Mouse (Mus musculus): Measurements from ENCODE around the gene Sema4a. TPM values are rescaled to one million over a fixed set of nuclear protein-coding genes. Genes with fewer than 3 reads are reported as not detected.
A peak's percentile ranks its signal among the peaks of the same experiment; 100 is the strongest.

Sema4a gene
- polyA plus RNA-seq, 1 experiment: 68.9 TPM

- TF ChIP-seq POLR2A (IDR thresholded peaks at IDR 0.05; ENCODE audit: extremely low read depth, insufficient read depth, low read length): no peak
- TF ChIP-seq CTCF (IDR thresholded peaks at IDR 0.05; ENCODE audit: extremely low read depth, insufficient read depth, low read length): no peak
- Histone ChIP-seq H3K27ac (ENCODE audit: insufficient read depth, low read length) (no peak overlapping the region), H3K4me1 (ENCODE audit: control insufficient read depth, insufficient read depth, low read length) (peaks cover 5% of the 10 kb centered on the region; the same call in 1 of the 2 replicates), H3K4me3 (ENCODE audit: insufficient read depth, low read length) (peak overlapping the region; percentile 27; the same call in 1 of the 2 replicates)
These were observed 953 bp downstream of the Sema4a start for GRCm38 (mm10) chr3:88460029-88460428.

- H3K27ac ChIP-seq (ENCODE audit: insufficient read depth, low read length): no peak overlapping the region
These were observed 2.2 kb downstream of the Sema4a start for GRCm38 (mm10) chr3:88458778-88459219.

DNA sequence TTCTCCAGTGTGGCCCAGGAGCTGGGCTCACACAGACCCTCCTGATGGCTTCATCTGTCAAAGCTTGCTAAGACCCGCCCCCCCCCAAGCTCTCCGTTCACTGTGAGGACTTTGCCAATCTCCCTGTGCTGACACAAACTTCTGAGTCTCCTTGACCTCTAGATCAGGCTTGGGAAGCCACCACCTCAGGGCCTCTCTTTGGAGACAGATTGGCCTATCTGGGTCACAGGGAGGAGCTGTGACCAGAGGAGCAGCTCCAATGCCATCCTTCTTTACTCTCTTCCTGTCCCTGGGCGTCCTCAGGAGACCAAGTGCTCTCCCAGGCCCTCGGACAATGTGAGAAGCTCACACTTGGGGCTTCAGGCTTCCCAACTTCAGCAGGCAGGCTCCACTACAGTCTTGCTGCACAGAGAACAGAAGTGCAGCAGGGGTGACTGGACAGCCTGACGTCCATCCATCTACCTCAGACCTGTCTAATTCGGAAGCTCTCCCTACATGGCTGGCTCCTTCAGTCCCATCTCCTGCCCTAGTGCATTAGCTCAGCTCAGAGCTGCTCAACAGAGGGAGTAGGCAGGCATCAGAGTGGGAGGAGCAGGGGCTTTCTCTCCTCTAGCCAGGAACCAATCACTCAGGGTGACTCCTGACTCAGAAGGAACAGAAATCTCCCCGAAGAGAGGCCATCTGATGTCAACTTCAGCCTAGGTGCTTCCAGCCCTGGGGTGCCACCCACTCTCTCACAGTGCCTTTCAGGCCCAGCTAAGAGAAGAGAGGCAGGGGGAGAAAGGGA lies 4.0 kb downstream of the Sema4a start:
- Histone ChIP-seq H3K4me1 (ENCODE audit: control insufficient read depth, insufficient read depth, low read length) (peaks cover 5% of the 10 kb centered on the region; the same call in 1 of the 2 replicates), H3K4me3 (ENCODE audit: insufficient read depth, low read length) (peak overlapping the region; percentile 52), H3K27ac (ENCODE audit: insufficient read depth, low read length) (no peak overlapping the region)
- TF ChIP-seq POLR2A (IDR thresholded peaks at IDR 0.05; ENCODE audit: extremely low read depth, insufficient read depth, low read length) (no peak), CTCF (IDR thresholded peaks at IDR 0.05; ENCODE audit: extremely low read depth, insufficient read depth, low read length) (no peak)

More at GRCm38 (mm10) chr3:88458778-88459219, 2.2 kb downstream of the Sema4a start:
- H3K4me1 ChIP-seq (ENCODE audit: control insufficient read depth, insufficient read depth, low read length): peaks cover 5% of the 10 kb centered on the region; the same call in 1 of the 2 replicates
- 0 out of 2 replicates have a peak, but pooled peaks have one; percentile 32 for TF ChIP-seq POLR2A (IDR thresholded peaks at IDR 0.05; ENCODE audit: extremely low read depth, insufficient read depth, low read length)
- no peak for TF ChIP-seq CTCF (IDR thresholded peaks at IDR 0.05; ENCODE audit: extremely low read depth, insufficient read depth, low read length)
- H3K4me3 ChIP-seq (ENCODE audit: insufficient read depth, low read length): peak overlapping the region; percentile 52

- TF ChIP-seq POLR2A (IDR thresholded peaks at IDR 0.05; ENCODE audit: extremely low read depth, insufficient read depth, low read length) (no peak), CTCF (IDR thresholded peaks at IDR 0.05; ENCODE audit: extremely low read depth, insufficient read depth, low read length) (no peak)
- Histone ChIP-seq H3K27ac (ENCODE audit: insufficient read depth, low read length) (no peak overlapping the region), H3K4me1 (ENCODE audit: control insufficient read depth, insufficient read depth, low read length) (peaks cover 5% of the 10 kb centered on the region; the same call in 1 of the 2 replicates), H3K4me3 (ENCODE audit: insufficient read depth, low read length) (no peak overlapping the region; the same call in 1 of the 2 replicates)
These were observed 4.7 kb downstream of the Sema4a start for GRCm38 (mm10) chr3:88456313-88456712.

DNA sequence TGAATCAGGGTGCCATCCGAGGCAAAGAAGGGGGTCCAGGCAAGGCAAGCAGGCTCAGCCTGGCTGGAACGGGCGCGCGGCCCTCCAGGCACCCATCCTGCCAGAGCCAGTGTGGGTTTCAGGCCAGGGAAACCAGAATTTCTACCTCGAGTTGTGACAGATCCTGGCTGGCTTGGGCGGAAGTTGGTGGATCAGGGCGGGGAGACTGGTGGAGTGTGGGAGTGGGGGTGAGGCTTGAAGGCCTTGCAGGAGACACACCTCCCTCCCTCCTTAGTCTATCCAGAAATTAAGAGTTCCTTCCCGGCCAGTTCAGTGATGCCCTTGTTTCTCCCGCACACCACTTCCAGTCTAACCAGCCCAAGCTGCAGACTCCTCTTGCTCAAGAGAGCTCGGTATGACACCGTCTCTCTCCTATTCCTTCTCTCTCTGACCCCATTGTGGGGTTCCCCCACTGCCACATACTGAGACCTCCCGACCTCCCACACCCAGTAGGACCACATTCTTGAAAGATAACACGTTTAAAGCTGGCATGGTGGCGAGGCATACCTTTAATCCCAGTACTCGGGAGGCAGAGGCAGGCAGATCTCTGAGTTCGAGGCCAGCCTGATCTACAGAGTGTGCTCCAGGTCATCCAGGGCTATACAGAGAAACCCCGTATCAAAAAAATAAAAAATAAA lies 5.3 kb downstream of the Sema4a start:
- Histone ChIP-seq H3K4me3 (ENCODE audit: insufficient read depth, low read length) (no peak overlapping the region), H3K27ac (ENCODE audit: insufficient read depth, low read length) (no peak overlapping the region), H3K4me1 (ENCODE audit: control insufficient read depth, insufficient read depth, low read length) (peaks cover 5% of the 10 kb centered on the region)
- TF ChIP-seq POLR2A (IDR thresholded peaks at IDR 0.05; ENCODE audit: extremely low read depth, insufficient read depth, low read length): no peak

GRCm38 (mm10) chr3:88454762-88455587 lies 6.0 kb downstream of the Sema4a start:
- peaks cover 5% of the 10 kb centered on the region for H3K4me1 ChIP-seq (ENCODE audit: control insufficient read depth, insufficient read depth, low read length)
- TF ChIP-seq POLR2A (IDR thresholded peaks at IDR 0.05; ENCODE audit: extremely low read depth, insufficient read depth, low read length) (no peak), CTCF (IDR thresholded peaks at IDR 0.05; ENCODE audit: extremely low read depth, insufficient read depth, low read length) (no peak)

DNA sequence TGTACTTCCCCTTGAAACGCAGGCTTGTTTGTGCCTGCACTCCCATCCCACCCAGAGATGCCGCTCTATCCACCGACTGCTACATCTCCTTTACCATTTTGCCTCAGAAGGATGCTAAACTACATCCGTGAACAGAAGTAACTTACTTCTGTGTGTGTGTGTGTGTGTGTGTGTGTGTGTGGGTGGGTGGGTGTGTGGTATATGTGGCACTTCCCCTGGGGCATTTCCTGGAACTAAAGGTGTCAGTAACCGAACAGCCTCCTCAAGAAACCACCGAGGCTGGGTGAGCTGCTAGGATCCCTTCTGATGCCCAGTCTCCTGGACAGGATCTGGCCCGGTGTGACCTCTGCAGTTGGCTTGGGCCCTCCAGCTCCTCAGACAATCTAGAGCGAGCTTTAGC lies 7.0 kb downstream of the Sema4a start:
- Histone ChIP-seq H3K4me1 (ENCODE audit: control insufficient read depth, insufficient read depth, low read length) (peaks cover 5% of the 10 kb centered on the region), H3K27ac (ENCODE audit: insufficient read depth, low read length) (no peak overlapping the region), H3K4me3 (ENCODE audit: insufficient read depth, low read length) (no peak overlapping the region)
- TF ChIP-seq POLR2A (IDR thresholded peaks at IDR 0.05; ENCODE audit: extremely low read depth, insufficient read depth, low read length): no peak
- no peak for TF ChIP-seq CTCF (IDR thresholded peaks at IDR 0.05; ENCODE audit: extremely low read depth, insufficient read depth, low read length)

More at GRCm38 (mm10) chr3:88454762-88455587, 6.0 kb downstream of the Sema4a start:
- Histone ChIP-seq H3K4me3 (ENCODE audit: insufficient read depth, low read length) (no peak overlapping the region), H3K27ac (ENCODE audit: insufficient read depth, low read length) (no peak overlapping the region)

DNA sequence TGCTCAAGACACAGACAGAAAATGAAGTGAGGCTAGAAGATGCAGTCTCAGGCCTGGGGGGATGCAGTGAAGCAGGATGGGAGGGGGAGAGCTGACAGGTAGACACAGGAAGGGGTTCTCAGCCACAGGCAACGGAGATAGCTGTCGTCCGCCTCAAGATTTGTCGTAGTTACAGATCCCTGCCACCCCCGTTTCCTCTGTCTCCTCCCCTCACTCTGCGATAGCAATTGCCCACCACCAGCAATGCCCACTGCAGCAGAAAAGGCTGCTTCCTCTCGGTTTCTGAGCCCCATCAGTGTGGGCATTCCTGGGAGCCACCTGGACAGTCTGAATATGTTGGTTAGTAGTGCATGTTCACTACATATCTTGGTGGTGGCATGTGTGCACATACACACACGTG lies 7.6 kb downstream of the Sema4a start:
- no peak overlapping the region for H3K27ac ChIP-seq (ENCODE audit: insufficient read depth, low read length)
- H3K4me3 ChIP-seq (ENCODE audit: insufficient read depth, low read length): no peak overlapping the region
- TF ChIP-seq POLR2A (IDR thresholded peaks at IDR 0.05; ENCODE audit: extremely low read depth, insufficient read depth, low read length) (no peak), CTCF (IDR thresholded peaks at IDR 0.05; ENCODE audit: extremely low read depth, insufficient read depth, low read length) (no peak)
- peaks cover 5% of the 10 kb centered on the region for H3K4me1 ChIP-seq (ENCODE audit: control insufficient read depth, insufficient read depth, low read length)

- TF ChIP-seq CTCF (IDR thresholded peaks at IDR 0.05; ENCODE audit: extremely low read depth, insufficient read depth, low read length): no peak
- no peak for TF ChIP-seq POLR2A (IDR thresholded peaks at IDR 0.05; ENCODE audit: extremely low read depth, insufficient read depth, low read length)
- H3K4me3 ChIP-seq (ENCODE audit: insufficient read depth, low read length): no peak overlapping the region
- H3K27ac ChIP-seq (ENCODE audit: insufficient read depth, low read length): no peak overlapping the region
These were observed 8.3 kb downstream of the Sema4a start for GRCm38 (mm10) chr3:88452716-88453115.

More at GRCm38 (mm10) chr3:88452716-88453115, 8.3 kb downstream of the Sema4a start:
- H3K4me1 ChIP-seq (ENCODE audit: control insufficient read depth, insufficient read depth, low read length): peaks cover 5% of the 10 kb centered on the region
